Mouse (Mus musculus) cortical plate, adult 2 months (tissue): ENCODE measurements around the gene Prkch.
A peak's percentile ranks its signal among the peaks of the same experiment; 100 is the strongest.

Source experiments
- CTCF ChIP-seq: fragments of 200-500 bp; IDR thresholded peaks from 2 replicates; pipeline ENCODE4 v1.5.1; 2011; ENCODE audit warnings: mild to moderate bottlenecking, control low read depth, low read length; ENCODE audit not compliant: insufficient read depth; ENCODE audit errors: extremely low read depth
- POLR2A ChIP-seq: fragments of 200-500 bp; IDR thresholded peaks from 2 replicates; pipeline ENCODE4 v1.6.1; 2011; ENCODE audit warnings: mild to moderate bottlenecking, low read length, control low read depth; ENCODE audit not compliant: insufficient read depth; ENCODE audit errors: extremely low read depth

DNA sequence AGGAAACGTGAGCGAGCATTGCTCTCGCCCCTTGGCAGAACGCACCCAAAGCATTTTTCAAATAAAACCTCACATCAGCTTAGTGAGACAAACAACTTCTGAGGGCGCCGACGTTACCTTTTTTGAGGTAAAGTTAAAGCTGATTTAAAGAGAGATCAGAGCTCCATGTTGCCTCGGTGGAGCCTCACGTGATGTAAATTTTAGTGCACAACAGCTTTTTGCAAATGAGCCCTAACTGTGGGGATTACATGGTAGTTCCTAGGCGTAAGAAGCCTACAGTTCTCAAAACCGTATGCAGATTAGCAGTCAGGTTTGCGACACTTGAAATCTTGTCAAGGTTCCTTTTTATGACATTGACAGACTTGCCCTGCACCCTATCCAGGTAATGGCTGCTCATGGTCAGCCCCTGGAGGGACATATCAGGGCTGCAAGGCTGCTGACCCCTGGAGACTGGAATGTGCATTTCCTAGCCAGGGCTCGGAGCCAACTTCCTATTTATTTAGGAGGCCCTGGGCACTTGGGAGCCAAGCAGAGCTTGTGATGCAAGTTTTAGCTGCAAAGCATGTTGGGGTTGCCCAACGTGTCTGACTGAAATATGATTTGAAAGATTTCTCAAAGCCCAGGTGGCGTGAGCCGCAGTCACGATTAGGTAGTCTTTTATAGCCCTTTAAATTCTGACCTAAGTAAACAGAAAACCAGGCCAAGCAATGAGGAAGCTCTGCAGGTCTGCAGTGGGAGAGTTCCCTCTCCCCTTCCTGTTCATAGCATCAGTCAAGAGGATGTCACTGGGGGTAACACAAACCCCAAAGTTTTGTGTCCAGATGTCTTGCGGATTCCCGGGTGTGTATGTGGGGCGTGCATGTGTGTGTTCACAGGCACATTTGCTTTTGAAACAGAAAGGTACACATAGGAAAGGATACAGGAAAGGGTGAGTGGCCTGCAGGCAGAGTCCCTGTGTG is 102.8 kb downstream of the Prkch start:
- TF ChIP-seq POLR2A = no peak
- TF ChIP-seq CTCF = 0 out of 2 replicates have a peak, but pooled peaks have one; percentile 5
